Mouse (Mus musculus) embryonic facial prominence, embryonic 11.5 days (tissue): Measurements from ENCODE around the gene Snx29. TPM values are rescaled to one million over a fixed set of nuclear protein-coding genes. Genes with fewer than 3 reads are reported as not detected.

Experiments used
- ATAC-seq: fragments of 200-750 bp; cut with Nextera tagmentation; replicated peaks from 2 replicates; pipeline ENCODE4 v1.8.0; 2017; ENCODE audit warnings: low read depth; ENCODE audit not compliant: insufficient number of reproducible peaks, low FRiP score, low TSS enrichment
- DNase-seq: peaks from one replicate; pipeline ENCODE4 v3.0.0-alpha.2; 2015; ENCODE audit warnings: low spot score
- H3K27ac ChIP-seq: fragments of 300-500 bp; sonication (generic); replicated peaks from 2 replicates; pipeline ENCODE4 v1.5.1; 2014; ENCODE audit warnings: mild to moderate bottlenecking, low read depth, low read length, control low read depth
- H3K27me3 ChIP-seq: fragments of 300-500 bp; sonication (generic); 2 replicates; pipeline ENCODE4 v1.6.1; 2014; ENCODE audit warnings: mild to moderate bottlenecking, low read length, moderate library complexity, mixed read lengths; ENCODE audit not compliant: control insufficient read depth, insufficient read depth
- H3K36me3 ChIP-seq: fragments of 300-500 bp; sonication (generic); replicated peaks from 2 replicates; pipeline ENCODE4 v1.6.1; 2014; ENCODE audit warnings: low read depth, mild to moderate bottlenecking, low read length, moderate library complexity, mixed read lengths; ENCODE audit not compliant: control insufficient read depth, insufficient read depth
- H3K4me1 ChIP-seq: fragments of 300-500 bp; sonication (generic); 2 replicates; pipeline ENCODE4 v1.6.1; 2014; ENCODE audit warnings: low read length, mixed read lengths; ENCODE audit not compliant: control insufficient read depth, insufficient read depth
- H3K4me2 ChIP-seq: fragments of 300-500 bp; sonication (generic); 2 replicates; pipeline ENCODE4 v1.6.1; 2014; ENCODE audit warnings: low read depth, mild to moderate bottlenecking, control low read depth, low read length, moderate library complexity
- H3K4me3 ChIP-seq: fragments of 300-500 bp; sonication (generic); 2 replicates; pipeline ENCODE4 v1.5.1; 2014; ENCODE audit warnings: low read depth, low read length, control low read depth
- H3K9ac ChIP-seq: fragments of 300-500 bp; sonication (generic); replicated peaks from 2 replicates; pipeline ENCODE4 v1.6.1; 2014; ENCODE audit warnings: mild to moderate bottlenecking, control low read depth, low read length
- H3K9me3 ChIP-seq: fragments of 300-500 bp; sonication (generic); replicated peaks from 2 replicates; pipeline ENCODE4 v1.6.1; 2016; ENCODE audit warnings: mild to moderate bottlenecking, low read length, inconsistent platforms, mixed read lengths; ENCODE audit not compliant: control insufficient read depth
- WGBS: fragments of 180-500 bp; shearing (Covaris S2); extraction: QIAGEN DNeasy Blood & Tissue Kit; methylation state at CpG from one replicate; pipeline ENCODE4 v1.1.7; 2014; 5-methylcytosine and 5-hydroxymethylcytosine counted together
- polyA plus RNA-seq: library from polyadenylated mRNA; unstranded; fragments of >200 nt; fragmentation: Nextera tagmentation; extraction: Ambion mirVana; gene quantifications from 2 replicates; pipeline ENCODE4 v1.2.1, GENCODE M21; 2014

The Snx29 gene
- polyA plus RNA-seq, 1 experiment from 2014 or later, result 7.0 TPM

DNA sequence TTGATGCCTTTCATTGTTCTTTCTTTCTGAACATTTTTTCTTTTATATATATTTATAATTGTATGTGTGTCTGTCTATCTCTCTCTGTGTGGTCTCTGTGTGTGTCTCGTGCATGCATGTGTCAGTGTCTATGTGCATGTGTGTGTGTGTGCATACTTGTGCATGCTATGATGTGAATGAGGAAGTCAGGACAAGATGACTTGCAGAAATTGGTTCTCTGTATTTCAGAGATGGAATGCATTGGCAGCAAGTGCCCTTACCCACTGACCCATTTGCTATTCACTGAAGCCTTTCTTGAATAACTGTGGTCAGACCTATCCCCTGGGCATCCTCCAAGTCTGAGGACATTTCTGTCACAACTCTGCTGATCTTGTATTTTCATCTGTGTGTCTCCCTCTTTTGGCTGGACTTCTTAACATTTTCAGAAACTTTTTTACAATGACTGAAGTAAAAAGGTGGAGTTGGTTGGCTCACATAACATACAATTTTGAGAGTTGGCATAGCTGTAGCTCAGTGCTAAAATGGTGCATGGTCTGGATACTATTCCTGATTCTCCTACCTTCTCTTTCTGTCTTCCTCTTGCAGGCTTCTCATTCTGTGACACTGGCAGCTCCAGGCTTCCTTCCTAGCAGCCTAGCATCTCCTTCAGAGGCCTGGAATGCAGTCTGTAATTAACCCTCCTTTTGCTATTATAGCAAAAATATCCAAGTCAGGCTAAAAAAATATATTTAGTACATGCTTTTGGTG lies 278.8 kb downstream of the Snx29 start:
- Histone ChIP-seq H3K27ac (no peak overlapping the region), H3K36me3 (no peaks in the 10 kb centered on the region), H3K27me3 (no peaks in the 10 kb centered on the region), H3K4me2 (no peak overlapping the region), H3K9ac (no peak overlapping the region), H3K9me3 (no peaks in the 10 kb centered on the region), H3K4me1 (no peaks in the 10 kb centered on the region), H3K4me3 (no peak overlapping the region)
- DNase-seq (no peak), ATAC-seq (no peak)
- 97% methylated on average over 1 of the region's 1 CpGs for WGBS

GRCm38 (mm10) chr16:11603667-11604422 lies 281.1 kb downstream of the Snx29 start:
- Histone ChIP-seq H3K9ac (no peak overlapping the region), H3K4me3 (no peak overlapping the region), H3K4me2 (no peak overlapping the region), H3K27ac (no peak overlapping the region), H3K36me3 (no peaks in the 10 kb centered on the region), H3K27me3 (no peaks in the 10 kb centered on the region), H3K9me3 (no peaks in the 10 kb centered on the region), H3K4me1 (no peaks in the 10 kb centered on the region)
- DNase-seq, result peak; percentile 40
- 69% methylated on average over 5 of the region's 5 CpGs for WGBS
- no peak for ATAC-seq

DNA sequence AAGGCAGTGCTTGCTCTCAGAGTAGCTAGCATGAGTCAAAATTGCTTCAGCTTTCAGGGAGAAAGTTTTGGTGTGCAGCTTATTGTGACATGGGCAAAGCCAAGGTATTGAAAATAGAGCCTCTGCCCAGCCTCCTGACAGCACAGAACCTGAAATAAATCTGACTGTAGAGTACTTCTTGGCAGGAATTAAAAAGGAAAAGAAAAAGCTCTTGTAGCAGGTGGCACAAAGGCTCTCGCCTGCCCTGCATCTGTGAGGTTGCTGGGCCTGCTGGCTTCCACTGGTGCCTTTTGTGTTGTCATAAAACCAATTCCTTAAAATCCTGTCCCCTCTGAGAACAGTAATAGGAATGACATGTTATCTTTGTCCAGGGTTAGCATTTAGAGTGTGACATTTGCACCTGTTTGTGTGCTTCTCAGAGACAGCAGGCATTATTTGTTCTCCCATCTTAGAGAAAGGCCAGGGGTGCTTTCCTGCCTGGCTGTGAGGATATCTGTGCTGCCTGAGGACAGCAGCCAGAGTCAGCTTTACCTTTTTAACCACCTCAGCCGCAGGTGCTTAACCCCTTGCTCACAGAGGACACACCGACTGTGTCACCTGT lies 289.9 kb downstream of the Snx29 start:
- Histone ChIP-seq H3K4me2 (no peak overlapping the region), H3K4me1 (no peaks in the 10 kb centered on the region), H3K36me3 (no peaks in the 10 kb centered on the region), H3K9ac (no peak overlapping the region), H3K27me3 (no peaks in the 10 kb centered on the region), H3K27ac (no peak overlapping the region), H3K4me3 (no peak overlapping the region), H3K9me3 (no peaks in the 10 kb centered on the region)
- DNase-seq (no peak), ATAC-seq (no peak)
- WGBS, result 79% methylated on average over 3 of the region's 3 CpGs

DNA sequence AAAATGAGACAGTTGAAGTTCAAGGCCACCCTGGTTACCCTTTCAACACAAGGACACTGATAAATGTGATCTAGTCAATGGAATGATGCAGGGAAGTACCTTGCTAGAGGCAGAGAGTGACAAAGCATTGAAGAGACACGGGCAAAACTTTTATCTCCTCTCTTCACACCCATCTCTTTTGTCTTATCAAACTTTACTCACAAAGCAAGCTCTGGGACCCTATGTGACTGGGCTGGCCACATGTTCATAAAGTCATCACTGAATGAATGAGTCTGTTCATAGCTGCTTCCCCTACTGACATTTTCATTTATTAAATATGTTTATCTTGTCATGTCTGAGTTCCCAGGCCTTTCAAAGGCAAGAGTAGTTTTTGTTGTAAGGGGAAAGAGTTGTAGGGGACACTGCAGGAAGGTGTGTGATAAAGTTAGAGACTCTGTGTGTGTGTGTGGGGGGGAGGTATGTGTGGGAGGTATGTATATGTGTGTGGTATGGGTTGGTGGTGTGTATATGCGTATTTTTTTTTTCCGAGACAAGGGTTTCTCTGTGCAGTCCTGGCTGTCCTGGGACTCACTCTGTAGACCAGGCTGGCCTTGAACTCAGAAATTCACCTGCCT lies 291.8 kb downstream of the Snx29 start:
- WGBS, result 91% methylated on average over 3 of the region's 3 CpGs
- no peaks in the 10 kb centered on the region for H3K9me3 ChIP-seq
- no peak overlapping the region for H3K4me2 ChIP-seq
- ATAC-seq, result no peak
- H3K36me3 ChIP-seq, result no peaks in the 10 kb centered on the region
- H3K9ac ChIP-seq, result no peak overlapping the region
- DNase-seq, result no peak
- no peaks in the 10 kb centered on the region for H3K4me1 ChIP-seq
- H3K4me3 ChIP-seq, result no peak overlapping the region
- no peak overlapping the region for H3K27ac ChIP-seq
- H3K27me3 ChIP-seq, result no peaks in the 10 kb centered on the region

- no peak for ATAC-seq
- H3K4me1 ChIP-seq, result no peaks in the 10 kb centered on the region
These were observed 292.9 kb downstream of the Snx29 start for GRCm38 (mm10) chr16:11615633-11616032.

DNA sequence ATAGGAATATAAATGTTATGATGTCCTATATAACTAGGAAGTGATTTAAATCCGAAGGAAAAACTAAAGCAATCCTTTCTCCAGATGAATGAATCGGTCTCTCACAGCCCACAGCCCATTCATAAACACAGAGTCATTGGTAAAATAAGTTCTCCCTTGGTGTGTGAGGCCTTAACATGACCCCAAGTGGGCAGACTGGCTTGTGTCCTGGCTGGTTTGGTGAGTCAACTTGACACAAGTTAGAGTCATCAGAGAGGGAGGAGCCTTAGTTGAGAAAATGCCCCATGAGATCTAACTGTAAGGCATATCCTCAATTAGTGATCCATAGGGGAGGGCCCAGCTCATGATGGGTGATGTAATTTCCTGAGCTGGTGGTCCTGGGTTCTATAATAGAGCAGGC lies 297.2 kb downstream of the Snx29 start:
- Histone ChIP-seq H3K4me2 (no peak overlapping the region), H3K27me3 (no peaks in the 10 kb centered on the region), H3K9me3 (no peaks in the 10 kb centered on the region), H3K36me3 (no peaks in the 10 kb centered on the region), H3K4me3 (no peak overlapping the region), H3K27ac (no peak overlapping the region), H3K4me1 (no peaks in the 10 kb centered on the region), H3K9ac (no peak overlapping the region)
- WGBS, result 88% methylated on average over 2 of the region's 2 CpGs
- DNase-seq (no peak), ATAC-seq (no peak)

More at GRCm38 (mm10) chr16:11615633-11616032, 292.9 kb downstream of the Snx29 start:
- no peaks in the 10 kb centered on the region for H3K27me3 ChIP-seq
- H3K4me2 ChIP-seq, result no peak overlapping the region
- H3K9me3 ChIP-seq, result no peaks in the 10 kb centered on the region
- no peak overlapping the region for H3K27ac ChIP-seq
- H3K4me3 ChIP-seq, result no peak overlapping the region
- no peak overlapping the region for H3K9ac ChIP-seq
- H3K36me3 ChIP-seq, result no peaks in the 10 kb centered on the region
- 57% methylated on average over 2 of the region's 2 CpGs for WGBS
- DNase-seq, result no peak

DNA sequence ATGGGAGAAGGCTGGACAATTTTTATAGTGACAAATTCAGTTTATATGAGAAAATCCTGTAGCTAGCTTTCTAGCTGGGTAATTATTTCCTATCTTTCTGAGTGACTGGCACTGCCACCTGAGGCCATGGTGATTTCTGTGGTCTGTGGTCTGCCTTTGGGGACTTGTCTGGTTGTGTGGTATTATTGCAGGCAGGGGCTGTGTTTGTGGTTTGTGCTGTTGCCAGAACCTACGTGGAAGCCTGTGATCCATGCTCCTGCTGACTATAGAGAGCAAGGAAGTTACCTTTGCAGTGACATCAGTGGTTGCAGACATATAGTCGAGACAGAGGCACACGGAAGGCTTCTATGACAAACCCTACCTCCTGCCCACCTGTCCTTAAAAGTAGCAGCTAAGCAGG lies 298.3 kb downstream of the Snx29 start:
- H3K36me3 ChIP-seq, result no peaks in the 10 kb centered on the region
- H3K9ac ChIP-seq, result no peak overlapping the region
- no peaks in the 10 kb centered on the region for H3K4me1 ChIP-seq
- DNase-seq, result no peak
- WGBS, result 90% methylated on average over 3 of the region's 3 CpGs
- no peak overlapping the region for H3K4me2 ChIP-seq
- no peak overlapping the region for H3K27ac ChIP-seq
- H3K4me3 ChIP-seq, result no peak overlapping the region
- no peak for ATAC-seq
- no peaks in the 10 kb centered on the region for H3K9me3 ChIP-seq
- no peaks in the 10 kb centered on the region for H3K27me3 ChIP-seq
